Mouse (Mus musculus) B cell, adult 2 months (primary cell): ENCODE results near the gene Coq2.
A peak's percentile ranks its signal among the peaks of the same experiment; 100 is the strongest.

Experiments used
- DNase-seq, 2 experiments: peaks; one replicate each; pipeline ENCODE4 v3.0.0; 2022

The Coq2 gene

DNA sequence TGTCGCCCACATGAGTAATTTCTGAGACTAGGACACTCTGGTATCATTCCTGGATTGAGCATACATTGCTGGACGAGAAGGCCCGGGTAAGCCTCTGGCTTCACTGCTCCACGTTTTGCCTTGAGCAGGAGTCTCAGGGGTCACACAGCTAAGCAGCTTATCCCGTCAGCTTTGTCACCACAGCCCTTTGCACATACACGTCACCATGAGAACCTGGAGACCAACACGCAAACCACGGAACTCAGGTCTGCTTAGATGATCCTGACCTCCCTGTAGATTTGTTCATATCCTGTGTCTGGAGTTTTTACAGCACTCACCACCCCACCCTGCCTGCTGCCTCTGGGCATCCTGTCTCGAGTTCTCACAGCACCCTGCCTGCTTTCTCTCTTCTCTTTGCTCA lies 54.0 kb downstream of the Coq2 start:
- DNase-seq, result no peak

DNA sequence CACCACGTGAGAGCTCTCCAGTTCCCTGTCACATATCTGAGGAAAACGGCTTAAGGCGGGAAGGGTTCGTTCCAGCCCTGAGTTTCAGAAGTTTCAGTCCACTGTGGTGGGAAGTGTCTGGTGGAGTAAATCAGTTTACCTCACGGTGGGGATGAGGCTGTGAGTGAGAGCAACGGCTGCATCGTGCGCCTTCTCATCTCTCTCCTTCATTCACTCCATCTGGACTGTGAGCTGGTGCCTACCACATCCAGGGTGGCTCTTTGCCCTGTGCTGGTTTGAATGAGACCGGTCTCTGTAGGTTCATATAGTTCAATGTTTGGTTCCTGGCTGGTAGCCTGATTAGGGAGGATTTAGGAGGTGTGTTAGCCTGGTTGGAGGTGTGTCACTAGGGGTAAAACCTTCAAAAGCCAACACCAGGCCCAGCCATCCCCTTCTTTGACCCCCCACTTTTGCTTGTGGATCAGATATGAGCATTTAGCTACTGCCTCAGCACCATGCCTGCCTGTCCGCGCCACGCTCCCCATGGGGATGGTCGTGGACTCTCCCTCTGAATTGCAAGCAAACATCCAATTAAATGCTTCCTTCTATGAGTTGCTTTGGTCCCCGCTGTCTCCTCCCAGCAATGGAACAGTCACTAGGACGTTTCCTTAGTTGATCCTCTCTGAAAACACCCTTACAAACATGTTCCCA lies 55.2 kb downstream of the Coq2 start:
- no peak for DNase-seq

DNA sequence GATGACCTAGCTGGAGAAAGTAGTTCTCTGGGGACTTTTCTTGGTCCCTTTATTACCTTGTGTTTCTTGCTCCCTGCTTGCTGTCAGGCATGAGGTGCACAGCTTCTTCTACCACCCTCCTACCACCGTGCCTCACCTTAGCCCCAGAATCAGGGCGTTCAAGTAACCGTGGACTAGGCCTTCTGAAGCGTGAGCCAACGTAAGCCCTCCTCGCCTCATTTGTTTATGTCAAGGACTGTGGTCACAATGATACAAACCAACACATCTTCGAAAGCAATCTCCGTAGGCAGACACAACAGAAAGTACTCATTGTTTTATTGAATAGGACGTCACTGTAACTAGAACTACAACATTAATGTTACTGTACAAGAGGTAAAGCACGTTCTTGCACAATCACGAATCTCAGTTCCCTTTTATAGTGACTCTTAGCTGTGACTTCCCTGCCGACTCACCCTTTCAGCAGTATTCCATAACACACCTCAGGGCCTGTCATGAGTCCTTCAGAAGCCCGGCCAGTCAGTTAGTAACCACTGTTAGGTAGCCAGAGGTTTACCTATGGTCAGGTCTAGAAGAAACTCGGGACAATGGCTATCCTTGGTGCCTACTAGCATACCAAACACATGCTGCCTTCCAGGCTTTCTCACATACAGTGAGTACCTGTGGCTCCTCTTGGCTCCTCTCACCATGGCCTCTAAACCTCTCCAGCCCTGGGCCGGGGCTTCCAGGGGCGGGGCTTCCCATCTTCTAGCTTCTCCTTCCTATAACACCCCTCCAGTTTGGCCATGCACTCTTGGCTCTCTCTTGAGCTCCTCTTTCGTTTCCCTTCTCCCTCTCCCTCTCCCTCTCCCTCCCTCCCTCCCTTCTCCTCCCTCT lies 60.8 kb downstream of the Coq2 start:
- peak; percentile 66 to 67 for DNase-seq

DNA sequence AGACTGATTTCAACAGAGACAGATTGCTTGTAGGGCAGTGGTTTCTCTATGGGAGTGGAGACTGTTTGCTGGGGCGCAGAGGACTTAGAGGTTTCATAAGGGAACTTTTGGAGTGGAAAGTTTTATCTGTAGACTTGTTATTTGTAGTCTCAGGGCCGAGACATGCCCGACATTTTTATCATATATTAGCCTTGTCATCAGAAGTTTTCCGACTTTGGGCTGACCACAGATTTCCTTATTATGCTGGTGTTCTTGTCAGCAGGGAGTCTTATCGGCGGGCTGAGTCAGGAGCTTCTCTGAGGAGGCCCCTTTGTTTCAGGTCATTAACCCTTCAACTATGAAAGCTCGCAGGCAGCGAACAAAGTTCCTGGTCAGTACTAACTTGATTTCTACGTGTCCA lies 67.1 kb downstream of the Coq2 start:
- DNase-seq, result no peak

DNA sequence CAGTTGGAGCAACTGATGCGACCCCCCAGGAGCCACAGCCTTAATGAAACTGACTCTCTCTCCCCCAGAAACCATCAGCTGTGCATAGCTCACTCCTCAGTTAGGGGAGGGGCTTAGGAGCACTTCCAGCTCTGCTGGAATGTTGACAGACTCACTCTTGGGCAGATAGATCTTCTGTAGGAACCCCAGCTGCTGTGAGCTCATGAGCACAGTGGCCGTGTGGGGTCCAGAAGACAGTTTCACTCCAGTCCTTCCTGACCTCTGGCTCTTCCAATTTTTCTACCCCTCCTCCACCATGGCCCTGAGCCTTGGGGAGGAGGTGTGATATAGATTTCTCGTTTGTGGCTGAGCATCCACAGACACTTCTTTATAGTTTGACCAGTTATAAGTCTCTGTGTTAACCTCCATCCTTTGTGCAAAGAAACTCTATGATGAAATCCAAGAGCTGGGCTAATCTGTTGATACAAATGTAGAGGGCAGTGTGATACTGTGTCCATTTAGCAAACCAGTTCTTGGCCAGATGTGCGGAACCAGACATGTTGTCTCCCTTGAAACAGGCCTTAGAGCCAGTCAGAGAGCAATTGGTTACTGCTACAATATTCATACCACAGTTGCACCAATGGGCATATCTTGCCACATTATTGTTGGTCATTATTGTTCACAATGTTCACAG lies 67.7 kb downstream of the Coq2 start:
- no peak for DNase-seq

DNA sequence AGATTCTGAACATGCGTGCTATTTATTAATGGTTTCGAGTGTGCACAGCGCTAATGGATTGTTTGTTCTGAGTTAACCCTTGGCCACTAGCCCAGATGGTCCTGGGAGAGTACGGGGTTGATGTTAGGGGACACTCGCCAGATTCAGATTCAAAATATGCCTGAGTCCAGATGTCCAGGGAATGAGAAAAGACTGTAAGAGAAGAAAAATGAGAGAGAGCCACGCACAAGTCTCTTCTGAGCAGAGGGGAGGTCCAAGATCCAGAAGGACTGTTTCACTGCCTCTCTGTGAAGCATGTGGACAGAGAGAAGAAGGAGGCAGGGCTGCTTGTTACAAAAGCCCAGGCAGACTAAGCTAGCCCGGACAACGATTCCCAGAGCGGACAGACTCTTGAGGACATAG lies 69.1 kb downstream of the Coq2 start:
- no peak for DNase-seq
